34 mouse cellular contexts compared by ENCODE assay signal in genomic region chr10:53367265-53367664, GRCm38 (mm10). TPM values are rescaled to one million over a fixed set of nuclear protein-coding genes. Genes with fewer than 3 reads are reported as not detected.
"Had no signal": no experiment of that assay in that cellular context is flagged by ENCODE, and none has a peak within 500 bp of the region (broad histone marks: within the 10 kb centered on the region; RNA-seq: fewer than 3 reads in every experiment).

No protein-coding gene starts in this region.

- H3K4me3 ChIP-seq: limb, embryonic 10.5 days; limb, embryonic 12.5 days; limb, embryonic 13.5 days; limb, embryonic 15.5 days; liver, embryonic 12.5 days; liver, embryonic 13.5 days; liver, embryonic 15.5 days; lung, embryonic 15.5 days; megakaryocyte, embryonic 14.5 days; midbrain, embryonic 10.5 days; midbrain, embryonic 12.5 days; midbrain, embryonic 13.5 days; midbrain, embryonic 15.5 days; myocyte; neural tube, embryonic 12.5 days had no signal

- ATAC-seq: liver, embryonic 12.5 days; liver, postnatal 0 days; lung, postnatal 0 days; midbrain, embryonic 13.5 days; midbrain, embryonic 15.5 days; midbrain, embryonic 16.5 days had no signal

- DNase-seq: left cerebral cortex, postnatal 4 days; liver; liver, embryonic 13.5 days; liver, postnatal 0 days; lung, adult 18-20 months; lung, adult 2 months; lung, embryonic 14.5 days; lung, postnatal 10 days; lung, postnatal 14 days; lung, postnatal 36 days; lung, postnatal 4 days had no signal

- H3K4me2 ChIP-seq: limb, embryonic 12.5 days; limb, embryonic 13.5 days; limb, embryonic 15.5 days; liver, embryonic 11.5 days; liver, embryonic 12.5 days; liver, embryonic 13.5 days; liver, embryonic 15.5 days; lung, embryonic 14.5 days; lung, embryonic 15.5 days; midbrain, embryonic 12.5 days; midbrain, embryonic 13.5 days; midbrain, embryonic 15.5 days; neural tube, embryonic 12.5 days had no signal

- H3K27ac ChIP-seq: limb, embryonic 10.5 days; limb, embryonic 12.5 days; limb, embryonic 13.5 days; limb, embryonic 15.5 days; liver, embryonic 12.5 days; liver, embryonic 13.5 days; liver, embryonic 14.5 days; liver, embryonic 15.5 days; lung, embryonic 15.5 days; macrophage; midbrain, embryonic 10.5 days; midbrain, embryonic 12.5 days; midbrain, embryonic 13.5 days; midbrain, embryonic 15.5 days; neural tube, embryonic 12.5 days had no signal

- H3K9ac ChIP-seq: limb, embryonic 12.5 days; limb, embryonic 13.5 days; limb, embryonic 15.5 days; liver, embryonic 12.5 days; liver, embryonic 13.5 days; liver, embryonic 14.5 days; liver, embryonic 15.5 days; liver, postnatal 0 days; lung, embryonic 14.5 days; lung, embryonic 15.5 days; midbrain, embryonic 12.5 days; midbrain, embryonic 13.5 days; midbrain, embryonic 15.5 days; neural tube, embryonic 12.5 days had no signal

- H3K36me3 ChIP-seq: midbrain, embryonic 13.5 days; midbrain, embryonic 15.5 days had no signal

- H3K27me3 ChIP-seq: limb, embryonic 12.5 days; limb, embryonic 13.5 days; limb, embryonic 15.5 days; liver, embryonic 12.5 days; liver, embryonic 13.5 days; liver, embryonic 15.5 days; lung, embryonic 15.5 days; megakaryocyte, embryonic 14.5 days; midbrain, embryonic 12.5 days; midbrain, embryonic 13.5 days; midbrain, embryonic 15.5 days; neural tube, embryonic 12.5 days had no signal

- H3K4me1 ChIP-seq: limb, embryonic 12.5 days; limb, embryonic 13.5 days; megakaryocyte, embryonic 14.5 days; midbrain, embryonic 10.5 days; midbrain, embryonic 15.5 days; neural tube, embryonic 12.5 days had no signal

- H3K9me3 ChIP-seq: limb, embryonic 10.5 days; limb, embryonic 15.5 days; liver, embryonic 13.5 days; liver, embryonic 15.5 days; midbrain, embryonic 15.5 days had no signal

RNA-seq across cellular contexts. Expression of gene Pln, which starts 29.8 kb away (rescaled TPM):
- total RNA-seq: megakaryocyte, adult 5-6 weeks; midbrain, postnatal 0 days; monocyte, adult 5-6 weeks had no signal
- polyA plus RNA-seq: liver, adult 2 months; macrophage had no signal
